Mouse (Mus musculus) CD8-positive naive resting alpha-beta T cell, adult 2 months (primary cell): Measurements from ENCODE around the gene Exoc7.

Experiments
- DNase-seq, 2 experiments: peaks; one replicate each; pipeline ENCODE4 v3.0.0; 2022; ENCODE audit warnings: low read depth in 2 of 2, low spot score in 2 of 2

The Exoc7 gene

GRCm38 (mm10) chr11:116318719-116319659 lies 12.0 kb upstream of the Exoc7 start:
- DNase-seq, result peak; percentile 85 to 86

GRCm38 (mm10) chr11:116312359-116312758 lies 5.3 kb upstream of the Exoc7 start:
- no peak for DNase-seq

GRCm38 (mm10) chr11:116311169-116311568 lies 4.1 kb upstream of the Exoc7 start:
- DNase-seq, result no peak

DNA sequence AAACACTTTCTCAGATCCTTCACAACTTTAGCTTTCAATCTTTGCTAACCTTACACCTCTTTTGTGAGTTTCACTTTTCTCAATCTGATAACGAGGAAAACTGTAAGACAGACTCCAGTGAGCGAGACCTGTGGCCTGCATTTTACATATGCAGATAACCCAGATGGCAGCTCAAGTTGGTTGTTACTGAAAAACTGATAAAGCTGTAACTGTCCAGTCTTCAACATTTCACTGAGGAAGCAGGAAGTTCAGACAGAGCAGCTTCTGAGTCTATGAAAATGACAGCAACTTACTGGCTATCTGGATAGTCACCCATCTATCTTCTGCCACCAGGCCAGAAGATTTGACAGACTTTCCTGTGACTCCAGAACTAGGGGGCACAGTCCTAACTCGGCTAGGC lies 2.6 kb upstream of the Exoc7 start:
- no peak for DNase-seq

DNA sequence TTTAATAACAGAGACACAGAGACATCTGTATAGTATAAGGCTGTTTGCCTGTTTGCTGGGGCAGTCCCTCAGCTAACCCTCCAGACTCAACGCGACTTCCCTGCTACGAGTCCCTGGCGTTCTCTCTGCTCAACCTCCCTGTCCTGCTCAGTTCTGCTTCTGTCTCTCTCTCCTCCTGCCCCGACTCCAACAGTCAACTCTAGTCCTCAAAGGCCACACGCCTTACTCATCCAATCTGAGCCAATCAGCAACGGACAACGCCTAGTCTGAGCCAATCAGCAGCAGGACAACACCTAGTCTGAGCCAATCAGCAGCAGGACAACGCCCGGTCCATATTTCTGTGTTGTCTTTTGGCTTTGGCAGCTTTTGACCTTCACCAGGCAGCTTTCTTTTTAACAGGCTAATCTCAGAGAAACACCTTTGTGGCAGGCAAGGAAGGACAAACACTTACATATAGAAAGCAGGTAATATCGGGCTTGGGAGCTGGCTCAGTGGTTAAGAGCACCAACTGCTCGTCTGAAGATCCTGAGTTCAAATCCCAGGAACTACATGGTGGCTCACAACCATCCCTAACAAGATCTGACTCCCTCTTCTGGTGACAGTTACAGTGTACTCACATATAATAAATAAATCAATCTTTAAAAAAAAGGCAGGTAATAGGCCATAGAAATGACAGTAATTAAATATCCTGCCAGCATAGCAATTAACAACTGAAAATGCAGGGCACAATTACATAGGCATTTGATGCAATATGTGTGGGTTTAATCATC lies 914 bp upstream of the Exoc7 start:
- DNase-seq, result no peak

GRCm38 (mm10) chr11:116306126-116306982 lies 679 bp downstream of the Exoc7 start:
- peak; percentile 84 to 91 for DNase-seq

DNA sequence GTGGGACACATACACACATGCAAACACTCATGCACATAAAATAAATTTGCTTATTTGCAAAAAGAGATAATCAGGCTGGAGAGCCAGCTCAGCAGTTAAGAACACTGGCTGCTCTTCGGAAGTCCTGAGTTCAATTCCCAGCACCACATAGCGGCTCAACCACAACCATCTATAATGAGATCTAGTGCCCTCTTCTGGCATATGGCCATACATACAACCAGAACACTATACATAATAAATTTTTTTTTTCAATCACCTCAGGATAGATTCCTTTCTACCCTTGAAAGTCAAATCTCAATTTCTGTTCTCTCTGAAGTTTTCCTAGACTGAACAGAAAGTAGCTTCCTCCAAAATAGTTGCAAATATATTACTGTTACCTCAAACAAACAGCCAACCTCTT lies 1.6 kb downstream of the Exoc7 start:
- no peak for DNase-seq

DNA sequence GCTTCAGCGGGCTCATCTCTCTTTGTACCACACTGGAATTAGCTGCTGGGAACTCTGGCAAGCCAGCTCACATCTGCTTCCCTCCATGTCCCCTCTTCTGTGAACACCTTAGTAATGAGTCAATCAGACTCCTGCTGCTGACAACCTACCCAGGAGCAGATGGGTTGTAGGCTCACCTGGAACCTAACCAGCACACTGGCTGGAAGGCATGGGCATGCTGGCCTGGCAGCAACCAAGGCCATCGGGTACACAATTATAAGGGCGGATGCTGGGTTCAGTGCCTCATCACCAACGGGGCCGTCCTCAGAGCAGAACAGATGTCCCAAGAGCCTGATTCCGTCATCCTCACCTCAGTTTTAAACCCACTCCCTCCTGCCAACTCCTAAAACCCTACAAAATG lies 8.4 kb downstream of the Exoc7 start:
- DNase-seq, result no peak

GRCm38 (mm10) chr11:116298221-116298620 lies 8.8 kb downstream of the Exoc7 start:
- no peak for DNase-seq

DNA sequence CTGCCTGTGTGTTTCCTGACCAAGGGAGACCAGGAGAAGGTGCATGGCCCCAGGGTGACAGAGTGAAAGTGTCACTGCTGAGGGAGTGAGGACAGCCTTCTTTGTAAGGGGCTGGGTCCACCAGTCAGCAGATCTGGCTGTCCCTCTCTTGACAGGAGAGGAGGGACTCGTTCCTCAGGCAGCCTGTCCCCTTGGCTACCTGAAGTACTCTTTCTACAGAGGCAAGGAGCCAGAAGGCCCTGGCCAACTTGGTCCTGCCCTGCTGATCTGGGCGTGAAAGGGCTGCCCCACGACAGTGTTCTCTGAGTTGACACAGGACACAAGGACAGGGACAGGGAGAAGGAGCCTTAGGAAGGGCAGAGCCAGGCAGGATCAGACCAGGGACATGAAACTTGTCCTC lies 10.0 kb downstream of the Exoc7 start:
- no peak for DNase-seq

DNA sequence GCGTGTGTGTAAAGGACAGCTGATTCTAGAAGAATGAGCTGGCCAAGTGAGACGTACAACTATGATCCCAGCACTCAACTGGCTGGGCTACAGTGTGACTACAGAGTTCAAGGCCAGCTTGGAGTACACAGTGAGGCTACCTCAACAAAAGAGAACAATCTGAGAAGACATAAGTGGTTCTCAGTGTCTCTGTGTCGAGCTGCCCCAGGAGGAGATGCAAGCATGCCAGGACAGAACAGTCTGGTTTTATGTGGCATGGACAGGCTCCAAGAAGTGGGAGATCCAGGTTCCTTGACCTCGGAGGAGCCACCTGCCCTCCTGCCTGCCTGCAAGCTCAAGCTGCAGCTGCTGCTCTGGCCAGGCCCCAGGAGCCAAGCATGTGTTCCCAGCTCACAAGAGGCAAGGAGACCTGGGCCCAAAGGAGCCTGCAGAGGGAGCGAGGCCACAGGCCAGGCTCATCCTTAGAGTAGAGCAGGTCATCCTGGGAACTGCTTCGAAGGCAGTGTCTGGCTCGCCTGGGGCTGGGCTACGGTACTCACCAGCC lies 10.8 kb downstream of the Exoc7 start:
- no peak for DNase-seq

GRCm38 (mm10) chr11:116294319-116294718 lies 12.7 kb downstream of the Exoc7 start:
- peak in 1 of 2 experiments; percentile 24 for DNase-seq

- no peak for DNase-seq
Observed at GRCm38 (mm10) chr11:116293538-116294137, 13.4 kb downstream of the Exoc7 start.

DNA sequence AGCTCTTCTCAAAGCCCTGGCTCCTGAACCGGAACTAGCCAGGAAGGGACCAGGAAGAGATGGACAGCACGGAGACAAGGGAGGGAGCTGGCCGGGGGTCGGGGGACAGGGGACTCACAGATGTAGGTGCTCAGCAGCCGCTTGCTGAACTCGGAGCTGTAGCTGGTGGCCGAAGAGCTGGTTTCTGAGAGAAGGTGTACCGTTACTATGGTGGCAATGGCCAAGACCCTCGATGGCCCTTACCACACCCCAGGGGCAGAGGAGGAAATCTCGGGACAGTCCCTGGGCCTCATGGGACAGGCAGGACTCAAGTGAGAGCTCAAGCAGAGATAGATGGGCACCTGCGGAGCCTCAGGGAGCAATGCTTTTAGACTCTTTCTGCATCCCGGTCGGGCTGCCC lies 14.6 kb downstream of the Exoc7 start:
- DNase-seq, result no peak

DNA sequence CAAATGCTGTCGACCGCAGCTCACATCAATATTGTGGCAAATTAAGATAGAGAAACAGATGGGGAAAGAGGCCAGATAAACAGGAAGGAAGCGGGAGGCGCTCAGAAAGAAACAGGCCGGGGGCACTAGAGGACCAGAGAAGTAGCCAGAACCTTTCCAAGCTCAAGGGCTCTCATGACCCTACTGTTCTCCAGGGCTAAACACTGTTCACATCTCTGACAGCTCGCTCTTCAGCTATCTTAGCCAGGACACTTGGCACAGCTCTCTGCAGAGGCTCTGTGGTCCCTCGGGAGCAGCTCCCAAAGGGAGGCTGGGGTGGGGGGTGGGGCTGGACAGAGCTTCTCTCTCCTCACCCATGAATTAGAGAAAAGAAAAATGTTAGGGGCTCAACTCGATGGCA lies 16.5 kb downstream of the Exoc7 start:
- DNase-seq, result no peak

- DNase-seq, result no peak
Observed at GRCm38 (mm10) chr11:116287351-116287750, 19.7 kb downstream of the Exoc7 start.

GRCm38 (mm10) chr11:116285770-116286191 lies 21.3 kb downstream of the Exoc7 start:
- no peak for DNase-seq

DNA sequence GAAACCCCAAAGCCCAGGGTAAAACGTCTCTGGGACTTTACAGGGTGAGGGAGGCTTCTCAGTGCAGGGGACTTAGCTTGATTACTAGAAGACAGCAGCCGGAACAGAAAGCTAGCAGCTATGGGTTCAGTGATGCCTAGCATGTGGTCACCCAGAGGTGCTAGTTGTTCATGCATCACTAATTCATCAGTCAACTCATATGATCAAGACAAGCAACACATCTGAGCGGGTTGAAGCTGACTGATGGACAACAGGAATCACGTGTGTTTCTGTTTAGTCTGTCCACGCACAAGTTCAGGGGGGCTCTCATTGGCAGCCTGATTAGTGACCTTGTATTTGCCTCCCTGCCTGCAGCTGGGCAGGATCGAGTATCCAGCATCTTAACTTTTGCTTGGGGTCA lies 23.1 kb downstream of the Exoc7 start:
- no peak for DNase-seq

DNA sequence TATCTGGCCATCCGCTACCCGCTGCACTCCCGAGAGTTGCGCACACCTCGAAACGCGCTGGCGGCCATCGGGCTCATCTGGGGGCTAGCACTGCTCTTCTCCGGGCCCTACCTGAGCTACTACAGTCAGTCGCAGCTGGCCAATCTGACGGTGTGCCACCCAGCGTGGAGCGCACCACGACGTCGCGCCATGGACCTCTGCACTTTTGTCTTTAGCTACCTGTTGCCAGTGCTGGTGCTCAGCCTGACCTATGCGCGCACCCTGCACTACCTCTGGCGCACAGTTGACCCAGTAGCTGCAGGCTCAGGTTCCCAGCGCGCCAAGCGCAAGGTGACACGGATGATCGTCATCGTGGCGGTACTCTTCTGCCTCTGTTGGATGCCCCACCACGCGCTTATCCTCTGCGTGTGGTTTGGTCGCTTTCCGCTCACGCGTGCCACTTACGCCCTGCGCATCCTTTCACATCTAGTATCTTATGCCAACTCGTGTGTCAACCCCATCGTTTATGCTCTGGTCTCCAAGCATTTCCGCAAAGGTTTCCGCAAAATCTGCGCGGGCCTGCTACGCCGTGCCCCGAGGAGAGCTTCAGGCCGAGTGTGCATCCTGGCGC lies 24.0 kb downstream of the Exoc7 start:
- DNase-seq, result no peak

DNA sequence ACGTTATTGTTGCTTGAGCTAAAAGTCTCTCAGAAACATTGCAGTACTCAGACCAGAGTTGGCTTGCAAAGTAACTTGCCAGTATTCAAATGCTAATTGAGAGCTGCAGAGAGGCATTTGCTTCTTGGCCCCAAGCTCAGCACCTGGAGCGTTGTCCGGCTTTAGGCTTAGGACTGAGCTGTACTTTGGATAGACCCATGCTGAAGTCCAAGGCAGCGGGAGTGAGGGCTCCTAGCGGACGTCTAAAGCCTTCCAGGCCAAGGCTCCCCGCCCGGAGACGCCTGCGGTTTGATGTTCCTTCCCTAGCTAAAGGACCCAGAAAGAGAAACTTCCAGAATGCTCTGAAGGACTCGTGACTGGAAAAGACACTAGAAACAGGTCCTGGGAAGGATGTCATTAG lies 24.9 kb downstream of the Exoc7 start:
- no peak for DNase-seq
